Mouse (Mus musculus) neural tube, embryonic 13.5 days (tissue): ENCODE data around the gene Pknox2. TPM values are rescaled to one million over a fixed set of nuclear protein-coding genes. Genes with fewer than 3 reads are reported as not detected.

Experiments used
- ATAC-seq: fragments of 200-750 bp; cut with Nextera tagmentation; 2 replicates; pipeline ENCODE4 v1.8.0; 2017; ENCODE audit warnings: low read depth, mild to moderate bottlenecking, moderate TSS enrichment, moderate library complexity
- H3K27ac ChIP-seq: fragments of 300-500 bp; sonication (generic); replicated peaks from 2 replicates; pipeline ENCODE4 v1.5.1; 2015; ENCODE audit warnings: moderate library complexity, mild to moderate bottlenecking, inconsistent platforms
- H3K27me3 ChIP-seq: fragments of 300-500 bp; sonication (generic); 2 replicates; pipeline ENCODE4 v1.6.1; 2015; ENCODE audit warnings: mild to moderate bottlenecking, inconsistent platforms
- H3K36me3 ChIP-seq: fragments of 300-500 bp; sonication (generic); 2 replicates; pipeline ENCODE4 v1.6.1; 2015; ENCODE audit warnings: mild to moderate bottlenecking, inconsistent platforms
- H3K4me1 ChIP-seq: fragments of 300-500 bp; sonication (generic); replicated peaks from 2 replicates; pipeline ENCODE4 v1.6.1; 2015; ENCODE audit warnings: inconsistent platforms
- H3K4me2 ChIP-seq: fragments of 300-500 bp; sonication (generic); 2 replicates; pipeline ENCODE4 v1.6.1; 2015; ENCODE audit warnings: inconsistent platforms, mild to moderate bottlenecking, moderate library complexity
- H3K4me3 ChIP-seq: fragments of 300-500 bp; sonication (generic); 2 replicates; pipeline ENCODE4 v1.5.1; 2015; ENCODE audit warnings: mild to moderate bottlenecking, inconsistent platforms
- H3K9ac ChIP-seq: fragments of 300-500 bp; sonication (generic); 2 replicates; pipeline ENCODE4 v1.6.1; 2015; ENCODE audit warnings: moderate library complexity, mild to moderate bottlenecking, inconsistent platforms
- H3K9me3 ChIP-seq: fragments of 300-500 bp; sonication (generic); 2 replicates; pipeline ENCODE4 v1.6.1; 2016; ENCODE audit warnings: inconsistent platforms
- WGBS: fragments of 180-500 bp; shearing (Covaris S2); methylation state at CpG from one replicate; pipeline ENCODE4 v1.1.7; 2015; 5-methylcytosine and 5-hydroxymethylcytosine counted together
- polyA plus RNA-seq: library from polyadenylated mRNA; unstranded; fragments of >200 nt; fragmentation: Nextera tagmentation; extraction: Ambion mirVana; gene quantifications from 2 replicates; pipeline ENCODE4 v1.2.1, GENCODE M21; 2015

Pknox2 gene
- polyA plus RNA-seq, 1 experiment from 2014 or later: 59.2 TPM

DNA sequence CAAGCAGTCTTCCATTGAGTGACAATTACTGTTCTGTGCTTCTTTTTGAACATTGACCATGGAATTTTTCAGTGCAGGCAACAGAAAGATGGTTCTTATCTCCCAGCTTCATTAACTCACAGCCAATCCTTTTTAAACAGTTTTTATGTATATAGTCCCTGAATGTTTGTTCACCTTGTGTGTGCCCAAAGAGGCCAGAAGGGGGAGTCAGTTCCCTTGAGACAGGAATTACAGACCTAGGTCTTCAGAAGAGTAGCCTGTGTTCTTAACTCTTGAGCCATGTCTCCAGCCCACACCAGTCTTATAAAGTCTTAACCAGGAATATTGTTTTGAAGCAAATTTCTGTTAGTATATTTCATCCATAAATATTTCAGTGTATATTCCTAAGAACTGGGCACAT is 270.4 kb downstream of the Pknox2 start:
- Histone ChIP-seq H3K4me2 (no peak overlapping the region), H3K9ac (no peak overlapping the region), H3K36me3 (peaks cover 87% of the 10 kb centered on the region), H3K27me3 (no peaks in the 10 kb centered on the region), H3K9me3 (no peaks in the 10 kb centered on the region), H3K4me3 (no peak overlapping the region), H3K4me1 (peaks cover 15% of the 10 kb centered on the region), H3K27ac (no peak overlapping the region)
- ATAC-seq: no peak

DNA sequence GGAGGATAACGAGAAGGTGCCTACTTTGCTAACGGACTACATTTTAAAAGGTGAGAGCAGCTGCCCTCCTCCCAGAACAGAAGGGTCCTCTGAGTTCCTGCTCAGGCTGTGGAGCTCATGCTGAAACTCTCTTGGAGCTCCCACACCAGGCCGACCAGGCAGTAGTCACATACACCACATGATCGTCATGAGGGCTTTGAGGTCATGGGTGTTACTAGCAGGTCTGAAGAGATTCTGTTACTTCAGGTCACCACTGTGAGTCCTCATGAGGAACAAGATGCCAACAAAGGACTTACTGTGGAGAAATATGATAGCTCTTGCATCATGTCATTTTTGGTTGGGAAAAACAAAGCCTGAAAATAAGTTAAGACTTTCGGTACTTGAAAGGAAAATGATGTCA is 270.9 kb downstream of the Pknox2 start:
- H3K9ac ChIP-seq: no peak overlapping the region
- H3K4me2 ChIP-seq: no peak overlapping the region
- no peak for ATAC-seq
- H3K4me3 ChIP-seq: no peak overlapping the region
- 88% methylated on average over 5 of the region's 5 CpGs for WGBS
- H3K9me3 ChIP-seq: no peaks in the 10 kb centered on the region
- no peak overlapping the region for H3K27ac ChIP-seq
- H3K27me3 ChIP-seq: no peaks in the 10 kb centered on the region
- peaks cover 92% of the 10 kb centered on the region for H3K36me3 ChIP-seq
- H3K4me1 ChIP-seq: peaks cover 10% of the 10 kb centered on the region

DNA sequence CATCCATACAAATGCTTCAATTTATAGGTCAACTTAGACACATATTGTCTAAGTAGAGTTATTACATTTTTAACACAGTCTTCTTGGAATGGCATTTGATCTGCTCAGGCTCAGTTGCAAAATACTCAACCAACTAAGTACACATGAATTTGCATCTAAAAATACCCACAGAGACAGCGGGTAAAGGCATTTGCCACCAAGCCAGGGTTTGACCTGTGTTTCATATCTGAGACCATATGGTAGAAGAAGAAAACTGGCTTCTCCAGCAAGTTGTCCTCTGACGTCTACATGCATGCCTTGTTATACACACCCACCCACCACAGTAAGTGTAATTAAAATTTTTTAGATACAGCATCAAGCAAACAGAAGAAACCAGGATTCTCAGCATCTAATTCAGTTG is 273.4 kb downstream of the Pknox2 start:
- ATAC-seq: no peak
- WGBS: 90% methylated on average over 2 of the region's 2 CpGs
- Histone ChIP-seq H3K27ac (no peak overlapping the region), H3K9ac (no peak overlapping the region), H3K4me1 (no peaks in the 10 kb centered on the region), H3K27me3 (no peaks in the 10 kb centered on the region), H3K4me3 (no peak overlapping the region), H3K36me3 (peaks cover 98% of the 10 kb centered on the region), H3K9me3 (no peaks in the 10 kb centered on the region), H3K4me2 (no peak overlapping the region)

DNA sequence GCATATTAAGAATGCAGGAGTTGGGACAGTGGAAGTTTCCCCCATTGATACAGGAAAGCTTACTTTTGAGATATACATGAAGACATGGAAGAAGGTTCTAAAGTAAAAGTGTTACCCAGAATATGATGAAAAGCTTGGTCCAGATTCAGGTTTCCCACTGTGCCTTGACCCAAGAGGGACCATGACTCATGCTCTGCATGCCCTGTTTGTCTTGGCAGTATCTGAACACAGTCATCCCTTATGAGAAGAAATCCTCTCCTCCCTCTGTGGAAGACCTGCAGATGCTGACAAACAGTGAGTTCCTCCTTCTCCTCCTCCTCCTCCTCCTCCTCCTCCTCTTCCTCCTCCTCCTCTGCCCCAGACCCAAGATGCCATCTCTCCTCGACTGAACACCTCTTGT is 276.9 kb downstream of the Pknox2 start:
- 20% methylated on average over 1 of the region's 1 CpGs for WGBS
- ATAC-seq: no peak
- no peaks in the 10 kb centered on the region; the same call in 1 of the 2 replicates for H3K27me3 ChIP-seq
- H3K9ac ChIP-seq: no peak overlapping the region
- peaks cover 90% of the 10 kb centered on the region for H3K36me3 ChIP-seq
- no peaks in the 10 kb centered on the region for H3K9me3 ChIP-seq
- peaks cover 4% of the 10 kb centered on the region for H3K4me1 ChIP-seq
- no peak overlapping the region for H3K4me3 ChIP-seq
- H3K27ac ChIP-seq: no peak overlapping the region
- H3K4me2 ChIP-seq: no peak overlapping the region

DNA sequence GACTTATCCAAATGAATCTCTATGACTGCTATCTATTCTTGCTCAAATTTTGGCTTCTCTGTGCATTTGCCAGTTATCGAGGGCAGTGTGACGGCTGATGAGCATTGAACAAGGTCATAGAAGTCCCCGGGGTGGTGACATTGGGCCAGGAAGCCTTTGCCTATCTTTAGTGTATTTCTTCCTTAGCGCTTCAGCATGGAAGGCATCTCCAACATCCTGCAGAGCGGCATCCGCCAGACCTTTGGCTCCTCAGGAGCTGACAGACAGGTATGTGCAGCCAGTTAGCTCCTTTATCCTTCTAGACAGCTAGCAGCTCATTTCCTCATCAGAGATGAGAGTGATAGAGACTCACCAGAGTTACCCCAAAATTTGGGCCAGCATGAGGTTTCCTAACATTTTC is 278.5 kb downstream of the Pknox2 start:
- H3K27ac ChIP-seq: no peak overlapping the region
- no peak overlapping the region for H3K4me2 ChIP-seq
- no peak for ATAC-seq
- H3K36me3 ChIP-seq: peaks cover 83% of the 10 kb centered on the region
- peaks cover 20% of the 10 kb centered on the region for H3K4me1 ChIP-seq
- WGBS: 93% methylated on average over 6 of the region's 6 CpGs
- H3K4me3 ChIP-seq: no peak overlapping the region
- H3K9ac ChIP-seq: no peak overlapping the region
- no peaks in the 10 kb centered on the region for H3K9me3 ChIP-seq
- H3K27me3 ChIP-seq: no peaks in the 10 kb centered on the region; the same call in 1 of the 2 replicates

DNA sequence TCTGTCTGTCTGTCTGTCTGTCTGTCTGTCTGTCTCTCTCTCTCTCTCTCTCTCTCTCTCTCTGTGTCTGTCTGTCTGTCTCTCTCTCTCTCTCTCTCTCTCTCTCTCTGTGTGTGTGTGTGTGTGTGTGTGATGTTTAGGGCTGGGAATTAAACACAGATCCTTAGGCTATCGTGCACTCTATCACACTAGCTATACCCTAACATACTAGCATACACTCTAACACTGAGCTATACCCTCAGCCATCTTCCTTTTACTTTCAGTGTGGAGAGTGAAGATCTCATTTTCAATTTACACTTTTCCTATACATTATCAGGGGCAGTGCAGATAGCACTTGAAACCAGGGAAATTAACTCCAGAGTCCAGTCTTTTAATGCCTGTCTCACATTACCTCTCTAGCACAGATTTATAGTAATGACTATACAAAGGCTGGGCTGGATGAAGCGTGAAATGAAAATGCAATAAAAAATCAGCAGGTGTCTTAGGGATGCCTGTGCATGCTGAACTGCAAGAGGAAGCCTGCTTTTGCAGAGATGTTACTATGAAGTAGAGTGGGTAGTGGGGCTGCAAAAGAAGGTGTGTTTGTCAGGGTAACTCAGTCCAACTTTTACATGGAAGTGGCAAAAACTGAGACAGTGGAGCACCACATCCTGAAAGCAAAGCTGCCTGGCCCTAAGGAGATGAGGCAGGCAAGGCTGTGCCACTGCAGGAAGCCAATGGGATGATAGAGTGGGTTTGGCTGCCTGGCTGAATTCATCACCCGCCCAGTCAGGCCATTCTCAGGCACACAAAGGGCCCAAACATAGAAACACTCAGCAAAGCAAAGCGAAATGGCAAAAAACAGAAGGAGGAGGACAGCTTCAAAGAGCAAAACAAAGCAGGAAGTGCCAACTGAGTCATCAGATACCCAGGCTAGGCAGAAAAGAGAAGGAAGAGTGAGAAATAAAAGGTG is 282.1 kb downstream of the Pknox2 start:
- no peaks in the 10 kb centered on the region; the same call in 1 of the 2 replicates for H3K27me3 ChIP-seq
- H3K4me1 ChIP-seq: peaks cover 26% of the 10 kb centered on the region
- WGBS: 15% methylated on average over 4 of the region's 4 CpGs
- H3K9ac ChIP-seq: no peak overlapping the region
- peak overlapping the region; percentile 67 for H3K27ac ChIP-seq
- ATAC-seq: peak; percentile 92
- H3K4me2 ChIP-seq: no peak overlapping the region
- no peak overlapping the region for H3K4me3 ChIP-seq
- peaks cover 82% of the 10 kb centered on the region for H3K36me3 ChIP-seq
- H3K9me3 ChIP-seq: no peaks in the 10 kb centered on the region

DNA sequence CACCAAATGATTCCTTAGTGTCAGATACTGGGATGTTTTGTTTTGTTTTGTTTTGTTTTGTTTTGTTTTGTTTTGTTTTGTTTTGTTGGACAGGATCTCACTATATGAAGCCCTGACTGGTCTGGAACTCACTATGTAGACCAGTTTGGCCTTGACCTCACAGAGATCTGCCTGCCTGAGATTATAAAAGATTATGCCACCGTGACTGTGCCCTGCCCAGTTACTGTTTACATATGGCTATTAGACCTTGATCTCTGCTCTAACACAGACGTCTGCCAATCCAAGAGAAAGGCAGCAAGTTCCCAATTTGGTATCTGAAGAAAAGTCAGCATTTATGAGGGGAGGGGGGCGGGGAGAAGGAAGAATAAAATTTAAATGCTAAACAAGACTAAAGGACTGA is 283.5 kb downstream of the Pknox2 start:
- H3K27me3 ChIP-seq: no peaks in the 10 kb centered on the region; the same call in 1 of the 2 replicates
- H3K9me3 ChIP-seq: no peaks in the 10 kb centered on the region
- H3K4me2 ChIP-seq: no peak overlapping the region
- H3K9ac ChIP-seq: no peak overlapping the region
- no peak overlapping the region for H3K4me3 ChIP-seq
- ATAC-seq: no peak
- WGBS: 69% methylated on average over 3 of the region's 3 CpGs
- H3K4me1 ChIP-seq: peaks cover 26% of the 10 kb centered on the region
- H3K36me3 ChIP-seq: peaks cover 81% of the 10 kb centered on the region
- peak overlapping the region; percentile 67; the same call in 1 of the 2 replicates for H3K27ac ChIP-seq

DNA sequence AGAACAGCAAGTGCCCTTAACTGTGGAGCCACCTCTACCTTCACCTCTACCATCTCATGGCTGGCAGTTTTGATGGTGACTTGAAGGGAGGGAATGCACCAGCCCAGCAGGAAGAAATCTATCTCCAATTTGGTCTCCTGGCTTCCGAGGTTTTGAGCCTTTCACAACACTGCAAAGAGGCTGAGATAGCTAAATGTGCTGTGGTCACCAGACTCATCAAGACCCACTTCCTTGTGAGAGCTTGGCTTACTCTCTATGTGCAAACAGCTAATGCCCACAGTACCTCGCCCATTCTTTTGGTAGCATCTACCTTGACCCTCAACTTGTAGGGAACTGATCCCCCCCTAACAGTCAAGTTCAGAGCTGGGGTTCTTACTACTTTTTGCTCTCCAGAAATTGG is 284.6 kb downstream of the Pknox2 start:
- Histone ChIP-seq H3K4me1 (peaks cover 29% of the 10 kb centered on the region), H3K9ac (no peak overlapping the region), H3K27me3 (no peaks in the 10 kb centered on the region; the same call in 1 of the 2 replicates), H3K4me3 (no peak overlapping the region), H3K4me2 (no peak overlapping the region), H3K9me3 (no peaks in the 10 kb centered on the region), H3K36me3 (peaks cover 73% of the 10 kb centered on the region), H3K27ac (no peak overlapping the region)
- WGBS: 87% methylated on average over 2 of the region's 2 CpGs
- ATAC-seq: no peak

DNA sequence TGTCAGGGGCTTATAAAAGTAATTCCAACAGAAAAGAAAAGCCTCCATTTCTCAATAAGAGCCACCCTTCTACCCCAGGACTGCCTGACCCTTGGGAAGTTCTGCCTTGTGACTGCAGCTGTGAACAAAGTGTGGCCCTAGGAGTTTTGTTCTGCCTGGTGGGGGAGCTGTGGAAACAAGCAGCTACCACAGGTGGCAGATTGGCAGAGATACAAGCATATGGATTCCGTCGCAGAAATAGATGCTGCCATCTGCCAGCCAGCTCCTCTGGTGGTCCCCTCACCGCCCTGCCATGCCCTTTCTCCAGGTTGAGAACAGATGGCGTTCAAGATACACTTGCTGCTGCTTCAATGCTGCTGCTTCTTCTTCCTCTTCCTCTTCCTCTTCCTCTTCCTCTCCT is 288.5 kb downstream of the Pknox2 start:
- Histone ChIP-seq H3K4me1 (peaks cover 10% of the 10 kb centered on the region), H3K36me3 (peaks cover 74% of the 10 kb centered on the region), H3K4me3 (no peak overlapping the region), H3K9ac (no peak overlapping the region), H3K27ac (no peak overlapping the region), H3K9me3 (no peaks in the 10 kb centered on the region), H3K27me3 (no peaks in the 10 kb centered on the region), H3K4me2 (no peak overlapping the region)
- 17% methylated on average over 4 of the region's 4 CpGs for WGBS
- ATAC-seq: no peak

DNA sequence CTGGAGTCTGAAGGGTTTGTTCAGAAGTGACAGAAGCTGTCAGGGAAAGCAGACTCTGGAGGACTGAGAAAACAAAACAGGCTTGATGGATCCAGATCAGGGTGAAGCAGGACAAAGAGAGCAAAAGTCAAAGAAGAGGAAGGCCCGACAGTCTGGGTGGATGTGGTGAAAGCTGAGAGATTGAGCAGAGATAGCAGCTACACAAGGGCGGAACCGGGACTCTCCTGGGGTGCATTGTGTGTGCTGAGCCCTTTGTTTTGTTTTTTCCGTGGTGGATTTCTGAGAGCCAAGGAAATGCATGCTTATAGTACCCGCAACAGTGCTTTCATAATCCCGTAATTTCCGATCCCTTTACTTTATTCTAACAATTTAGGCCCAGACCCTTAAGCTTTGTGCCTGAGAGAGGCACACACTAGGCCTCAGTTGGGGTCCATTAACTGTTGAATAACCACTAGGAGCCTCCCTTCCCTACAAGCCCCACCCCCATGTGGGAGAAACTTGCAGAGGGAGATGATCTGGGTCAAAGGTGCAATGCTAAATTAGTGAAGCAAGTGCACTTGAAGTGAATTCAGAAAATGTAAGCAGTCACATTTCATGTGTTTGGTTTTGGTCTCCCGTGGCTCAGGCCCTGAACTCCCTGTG is 289.6 kb downstream of the Pknox2 start:
- no peaks in the 10 kb centered on the region for H3K9me3 ChIP-seq
- H3K36me3 ChIP-seq: peaks cover 65% of the 10 kb centered on the region
- WGBS: 18% methylated on average over 8 of the region's 8 CpGs
- no peaks in the 10 kb centered on the region for H3K27me3 ChIP-seq
- H3K4me3 ChIP-seq: no peak overlapping the region
- no peak overlapping the region for H3K9ac ChIP-seq
- no peak overlapping the region for H3K4me2 ChIP-seq
- H3K4me1 ChIP-seq: peaks cover 4% of the 10 kb centered on the region; the same call in 1 of the 2 replicates
- ATAC-seq: no peak
- no peak overlapping the region; the same call in 1 of the 2 replicates for H3K27ac ChIP-seq

DNA sequence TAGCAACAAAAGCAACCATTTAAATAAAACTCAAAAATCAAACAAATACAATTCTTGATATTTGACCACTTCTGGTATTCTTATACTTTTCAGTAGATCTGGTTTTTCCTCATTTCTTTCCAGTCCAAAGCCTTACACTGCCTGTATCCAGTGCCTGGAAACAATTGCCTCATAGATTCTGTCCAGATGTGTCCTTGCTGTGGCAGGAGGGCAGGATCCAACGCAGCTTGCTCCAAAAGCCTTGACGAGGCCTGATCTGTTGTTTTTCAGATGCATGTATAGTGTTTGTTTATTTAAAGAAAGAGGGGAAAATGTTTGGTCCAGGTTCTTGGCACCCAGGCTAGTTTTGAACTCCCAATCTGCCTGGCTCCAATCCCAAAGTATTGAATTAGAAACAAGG is 290.9 kb downstream of the Pknox2 start:
- H3K9me3 ChIP-seq: no peaks in the 10 kb centered on the region
- no peaks in the 10 kb centered on the region for H3K27me3 ChIP-seq
- H3K4me3 ChIP-seq: no peak overlapping the region
- peaks cover 4% of the 10 kb centered on the region; the same call in 1 of the 2 replicates for H3K4me1 ChIP-seq
- H3K27ac ChIP-seq: no peak overlapping the region
- no peak for ATAC-seq
- WGBS: 70% methylated on average over 2 of the region's 2 CpGs
- no peak overlapping the region for H3K9ac ChIP-seq
- H3K36me3 ChIP-seq: peaks cover 66% of the 10 kb centered on the region
- no peak overlapping the region for H3K4me2 ChIP-seq

DNA sequence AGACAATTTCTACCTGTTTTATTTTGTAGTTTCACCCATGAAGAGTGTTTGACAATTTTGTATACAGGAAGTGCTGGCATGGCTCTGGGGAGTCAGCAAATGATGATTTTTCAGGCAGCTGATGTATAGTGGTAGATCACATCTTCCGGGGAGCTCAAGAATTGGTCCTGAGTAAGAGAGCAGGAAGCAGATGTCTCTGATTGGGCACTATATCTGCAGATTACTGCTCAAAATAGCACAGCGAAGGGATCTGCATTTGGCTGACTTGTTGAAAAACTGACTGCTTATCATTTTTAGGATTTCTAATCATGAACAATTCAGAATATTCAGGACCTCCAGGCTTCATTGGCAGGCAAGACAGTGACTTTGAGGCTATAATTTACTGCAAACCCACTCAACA is 295.0 kb downstream of the Pknox2 start:
- ATAC-seq: no peak
- Histone ChIP-seq H3K9me3 (no peaks in the 10 kb centered on the region), H3K4me3 (no peak overlapping the region), H3K9ac (no peak overlapping the region), H3K27me3 (no peaks in the 10 kb centered on the region), H3K4me2 (no peak overlapping the region), H3K27ac (no peak overlapping the region), H3K36me3 (peaks cover 74% of the 10 kb centered on the region), H3K4me1 (no peaks in the 10 kb centered on the region)
- 87% methylated on average over 2 of the region's 2 CpGs for WGBS
